Mouse (Mus musculus) brain, embryonic 18.5 days (tissue): ENCODE data around the gene Dusp13.

Source experiments
- DNase-seq: peaks from one replicate; pipeline ENCODE4 v3.0.0-alpha.2; 2012; ENCODE audit warnings: low read depth, low spot score

Gene Dusp13

DNA sequence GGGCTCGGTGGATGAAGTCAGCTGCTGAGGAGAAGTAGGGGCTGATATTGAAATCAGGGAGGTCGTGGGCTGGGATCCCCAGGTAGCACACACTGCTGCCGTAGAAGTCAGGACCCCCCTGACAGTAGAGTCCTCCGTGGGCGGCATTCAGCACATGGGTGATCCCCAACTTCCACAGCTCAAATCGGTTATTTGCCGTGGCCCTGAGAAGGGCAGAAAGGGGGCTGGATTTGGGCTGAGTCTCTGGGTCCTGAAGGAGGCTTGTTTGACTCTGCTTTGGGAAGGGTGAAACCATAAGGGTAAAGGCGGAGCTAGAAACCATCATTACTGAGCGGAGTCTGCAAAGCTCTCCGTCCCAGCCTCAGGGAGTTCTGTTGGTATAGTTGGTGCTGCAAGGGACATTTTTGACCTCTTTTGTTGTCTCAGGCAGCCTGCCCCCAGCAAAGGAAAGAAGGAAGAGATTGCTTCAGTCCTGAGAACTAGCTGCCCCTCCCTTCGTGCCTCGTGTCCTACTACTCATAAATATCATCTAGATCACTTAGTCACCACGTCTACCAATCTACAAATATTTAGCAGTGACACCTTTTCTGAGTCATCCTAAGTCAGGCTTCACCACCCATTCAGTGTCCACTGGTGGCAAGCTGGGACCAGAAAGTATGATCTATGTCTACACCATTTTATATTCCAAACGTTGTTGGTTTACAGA, 3.4 kb downstream of the Dusp13 start:
- no peak for DNase-seq

DNA sequence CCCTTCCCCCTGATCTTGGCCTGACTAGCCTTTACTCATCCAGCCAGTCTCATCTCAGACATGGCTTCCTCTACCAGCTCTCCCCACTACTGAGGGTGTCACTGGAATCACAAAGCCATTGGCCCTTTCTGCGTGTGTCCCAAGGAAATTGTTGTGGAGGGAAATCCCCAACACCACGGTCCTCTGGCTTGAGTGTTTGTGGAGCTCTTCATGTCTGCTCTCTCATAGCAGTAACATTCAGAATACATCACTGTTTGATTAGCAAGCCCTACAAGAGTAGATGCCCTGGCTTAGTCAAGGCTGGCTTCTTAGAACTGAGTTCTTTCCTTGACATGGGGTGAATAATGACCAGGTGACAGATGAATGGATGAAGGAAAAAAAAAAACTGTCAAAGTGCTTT, 4.1 kb downstream of the Dusp13 start:
- no peak for DNase-seq

DNA sequence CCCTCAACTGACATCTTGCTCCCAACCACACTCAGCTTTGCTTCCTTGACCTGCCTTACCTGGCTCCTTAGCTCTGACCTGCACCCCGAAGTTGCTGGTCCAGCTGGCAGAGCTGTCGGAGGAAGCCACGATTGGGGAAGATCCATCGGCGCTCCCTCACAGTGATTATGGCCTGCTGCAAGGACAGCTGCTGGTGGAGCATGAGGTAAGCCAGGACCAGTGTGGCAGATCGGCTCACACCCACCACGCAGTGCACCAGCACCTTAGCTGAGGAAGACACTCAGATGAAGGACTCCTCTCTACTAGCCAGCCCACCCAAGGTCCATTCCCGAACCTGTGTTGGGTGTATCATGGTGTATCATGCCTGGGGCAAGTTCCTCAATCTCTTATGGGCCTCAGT, 4.7 kb downstream of the Dusp13 start:
- no peak for DNase-seq

DNA sequence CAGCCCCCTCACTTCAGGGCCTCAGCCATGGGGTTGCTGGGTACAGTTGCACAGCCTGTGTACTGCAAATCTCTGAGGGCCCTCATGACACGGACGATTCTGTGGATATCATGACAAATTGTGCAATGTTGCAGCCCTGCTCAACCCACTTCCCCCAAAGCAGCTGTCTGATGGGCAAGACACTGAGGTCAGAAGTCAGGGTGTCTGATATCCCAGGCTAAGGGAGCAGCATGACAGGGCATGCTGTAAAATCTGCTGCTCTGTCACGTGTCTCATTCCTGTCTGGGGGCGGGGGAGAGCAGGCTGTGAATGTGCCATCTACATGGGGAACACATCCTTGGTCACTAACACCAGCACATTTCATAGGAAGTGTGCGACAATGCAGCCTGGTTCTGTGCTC, 5.8 kb downstream of the Dusp13 start:
- no peak for DNase-seq

DNA sequence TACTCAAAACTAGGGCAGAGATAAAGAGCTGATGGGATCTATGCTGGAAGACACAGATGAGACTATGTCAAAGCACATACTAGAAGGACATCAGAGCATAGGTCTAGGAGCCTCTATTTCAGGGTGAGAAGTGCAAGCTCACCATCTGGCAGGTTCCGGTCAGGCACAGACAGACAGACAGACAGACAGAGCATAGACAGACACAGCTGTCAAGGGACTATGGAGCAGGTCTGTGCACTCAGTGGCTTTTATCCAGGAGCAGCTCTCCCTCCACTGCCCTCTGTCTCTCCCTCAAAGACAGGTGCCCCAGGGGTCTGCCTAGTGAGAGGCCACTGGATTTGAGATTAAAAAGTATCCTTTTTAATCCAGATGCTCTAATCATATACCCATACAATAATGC, 6.8 kb downstream of the Dusp13 start:
- no peak for DNase-seq

DNA sequence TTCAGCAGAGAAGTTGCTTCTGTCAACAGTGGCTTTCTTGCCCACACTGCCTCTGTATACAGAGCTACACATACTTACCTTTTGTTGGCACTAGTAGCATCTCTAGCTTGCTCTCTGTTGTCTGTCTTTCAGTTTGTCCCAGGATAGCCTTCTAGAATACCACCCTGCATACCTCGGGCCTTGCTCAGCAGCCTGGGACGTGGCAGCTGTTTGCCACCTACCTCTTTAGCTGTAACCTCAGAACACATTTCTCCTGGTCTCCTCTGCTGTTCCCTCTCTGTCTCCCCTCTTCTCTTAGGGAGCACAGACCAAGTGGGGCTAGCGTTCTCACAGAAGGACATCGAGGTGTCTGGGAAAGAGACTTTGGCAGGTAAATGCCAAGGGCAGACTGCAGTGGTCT, 8.5 kb downstream of the Dusp13 start:
- no peak for DNase-seq

DNA sequence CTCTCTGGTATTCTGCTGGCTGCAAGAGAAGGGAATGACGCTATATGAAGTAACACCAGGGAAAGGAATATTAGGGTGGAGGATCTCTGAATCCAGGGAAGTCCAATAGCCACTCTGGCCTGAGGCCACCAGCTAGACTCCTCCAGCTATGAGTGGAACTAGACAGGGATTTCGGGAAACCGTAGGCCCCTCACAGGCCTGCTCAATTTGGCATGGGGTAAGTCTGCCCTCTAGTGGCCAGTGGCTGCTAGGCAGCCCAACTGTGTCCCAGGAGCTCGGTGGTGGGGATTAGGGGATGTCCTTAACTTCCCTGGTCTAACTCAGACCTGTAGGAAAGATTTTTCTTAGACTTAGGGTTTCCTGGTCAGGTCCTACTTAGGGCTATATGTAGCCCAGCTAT, 9.2 kb downstream of the Dusp13 start:
- DNase-seq = peak; percentile 51

DNA sequence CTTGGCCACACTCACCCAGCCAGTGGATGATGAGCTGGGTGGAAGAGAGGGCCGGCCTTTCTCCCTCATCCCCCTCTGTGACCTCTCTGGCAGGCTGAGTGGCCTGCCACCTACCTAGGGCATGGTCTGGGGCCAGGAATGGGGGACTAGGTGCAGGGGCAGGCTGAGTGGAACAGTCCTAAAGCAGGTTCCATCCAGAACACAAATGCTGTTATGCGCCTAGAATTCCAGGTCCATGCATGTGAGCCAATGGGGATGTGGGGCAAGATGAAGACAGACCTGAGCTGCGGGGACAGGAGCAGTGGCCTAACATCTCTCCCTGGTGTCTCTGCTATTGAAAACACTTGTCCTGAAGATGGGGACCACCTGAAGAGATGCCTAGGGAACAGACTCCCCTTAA, 9.7 kb downstream of the Dusp13 start:
- DNase-seq = no peak

DNA sequence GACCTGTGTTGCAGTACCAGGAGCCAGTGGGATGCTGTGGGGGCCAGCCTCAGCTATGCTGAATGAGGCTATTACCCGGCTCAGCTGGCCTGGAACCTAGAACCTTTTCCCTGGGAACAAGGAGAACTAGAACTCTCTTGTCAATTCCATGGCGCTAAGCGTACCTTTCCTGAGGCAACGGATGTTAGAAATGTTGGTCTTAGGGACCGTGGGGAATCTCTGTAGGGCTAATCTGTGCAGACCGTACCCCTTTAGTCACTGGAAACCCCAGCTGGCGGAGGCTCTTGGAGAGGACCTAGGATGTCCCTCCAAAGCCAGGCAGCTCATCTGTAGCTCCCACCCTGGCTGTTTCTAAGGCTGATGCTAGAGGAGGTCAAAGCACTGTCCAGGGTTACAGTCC, 10.6 kb downstream of the Dusp13 start:
- DNase-seq = no peak

DNA sequence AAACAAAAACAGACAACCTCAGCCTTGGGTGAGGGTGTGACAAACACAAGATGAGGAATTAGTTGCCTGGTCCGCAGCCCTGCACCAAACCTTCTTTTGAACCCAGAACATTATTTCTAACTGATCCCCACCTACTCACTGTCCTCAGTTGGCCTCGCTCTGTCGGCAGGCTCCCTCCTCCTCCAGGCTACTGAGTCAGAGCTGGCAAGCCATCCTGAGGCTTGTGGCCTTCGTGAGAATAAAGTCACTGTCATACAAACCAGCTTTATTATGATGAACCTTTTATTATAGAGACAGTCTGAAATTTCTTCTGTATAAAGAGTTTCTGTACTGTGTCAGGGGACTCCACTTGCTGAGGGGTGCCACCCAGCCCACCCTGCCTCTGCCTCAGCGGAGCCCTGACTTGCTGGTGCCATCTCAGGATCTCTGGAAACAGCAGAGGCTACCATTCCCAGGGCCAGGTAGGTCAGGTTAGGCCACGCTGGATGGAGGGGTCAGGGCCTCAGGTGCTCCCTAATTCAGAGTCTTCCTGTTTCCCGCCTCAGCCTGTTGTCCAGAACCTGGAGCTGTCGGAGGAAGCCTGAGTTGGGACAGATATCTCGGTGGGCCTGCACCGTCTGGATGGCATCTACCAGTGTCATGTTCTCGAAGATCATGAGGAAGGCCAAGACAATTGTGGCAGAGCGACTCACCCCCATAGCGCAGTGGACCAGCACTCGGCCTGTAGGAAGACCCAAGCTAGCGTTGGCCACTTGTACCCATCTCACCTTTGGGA, 17.7 kb downstream of the Dusp13 start:
- DNase-seq = no peak

DNA sequence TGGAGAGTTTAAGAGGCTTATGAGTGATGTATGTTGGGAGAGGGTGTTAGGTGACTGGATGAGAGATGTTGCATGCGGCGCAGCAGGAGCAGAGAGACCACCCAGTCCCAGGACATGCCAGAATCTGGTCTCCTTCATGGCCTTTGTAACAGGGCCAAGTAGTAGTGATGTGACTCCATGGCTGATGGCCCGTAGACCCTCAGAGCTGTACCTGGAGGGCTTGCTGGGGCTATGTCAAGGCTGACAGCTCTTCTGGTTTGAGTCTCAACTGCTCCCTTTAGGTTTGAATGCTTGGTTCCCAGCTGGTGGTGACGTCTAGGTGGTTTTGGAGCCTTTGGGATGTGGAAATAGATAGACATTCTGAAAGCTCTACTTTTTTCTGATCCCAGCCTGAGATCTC, 21.0 kb downstream of the Dusp13 start:
- no peak for DNase-seq

DNA sequence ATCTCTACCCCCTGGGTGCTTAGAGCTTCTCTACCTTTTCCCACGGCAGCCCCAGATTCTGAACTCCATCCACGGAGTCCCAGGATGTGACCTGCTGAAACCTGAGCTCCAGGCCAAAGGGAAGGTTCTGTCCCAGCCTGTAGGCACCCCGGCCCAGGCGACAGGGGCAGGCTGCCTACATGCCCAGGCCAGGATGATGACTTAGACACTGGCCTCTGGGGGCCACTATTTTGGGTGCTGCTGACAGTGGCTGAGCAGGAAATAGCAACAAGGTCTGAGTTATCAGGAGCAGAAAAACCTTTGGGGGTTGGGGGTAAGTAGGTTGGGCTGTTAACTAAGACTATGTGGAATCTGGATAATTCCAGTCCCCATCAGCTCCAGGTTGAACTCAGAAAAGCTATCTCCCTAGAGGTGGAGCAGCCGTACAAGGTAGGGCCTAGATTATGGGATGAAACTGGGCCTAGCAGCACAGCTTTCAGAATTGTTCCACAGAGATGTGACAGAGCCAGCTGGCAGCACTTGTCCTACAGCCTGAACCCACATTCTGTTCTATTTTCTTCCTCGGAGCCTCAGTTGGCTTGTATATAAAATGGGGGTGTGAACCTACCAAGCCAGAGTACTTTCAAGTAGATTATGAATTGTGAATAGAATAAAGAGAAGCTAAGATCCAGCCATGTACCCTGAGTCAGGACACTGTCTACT, 21.8 kb downstream of the Dusp13 start:
- no peak for DNase-seq

DNA sequence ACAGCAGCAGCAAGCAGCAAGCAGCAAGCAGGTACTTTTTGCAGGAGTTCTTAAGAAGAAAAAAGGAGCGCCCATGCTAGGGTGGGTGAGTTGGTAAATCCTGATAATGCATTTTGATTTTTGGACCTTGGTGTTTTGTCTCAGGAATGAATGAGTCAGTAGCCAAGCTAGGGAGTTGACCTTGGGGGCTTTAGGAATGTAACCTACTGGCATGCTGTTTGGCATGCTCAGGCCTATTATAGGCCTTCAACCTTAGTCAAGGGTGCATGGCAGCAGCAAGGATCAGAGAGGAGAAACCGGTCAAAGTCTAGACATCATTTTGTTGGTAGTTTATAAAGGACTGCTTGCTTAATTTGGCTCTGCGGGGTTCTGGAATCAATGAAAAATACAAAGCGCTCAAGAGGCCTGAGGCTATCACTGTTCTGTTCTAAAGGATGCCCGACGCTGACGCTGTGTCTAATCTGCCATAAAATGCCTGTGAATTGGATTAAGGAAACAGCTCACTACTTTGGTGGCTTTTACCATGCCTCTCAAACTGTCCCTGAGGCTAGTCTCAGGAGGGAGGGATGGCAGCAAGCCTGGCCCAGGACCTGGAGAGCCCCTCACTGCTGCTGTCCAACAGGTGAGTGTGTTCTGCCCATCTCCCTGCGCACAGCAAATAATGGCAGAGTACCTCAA, 28.8 kb downstream of the Dusp13 start:
- no peak for DNase-seq

DNA sequence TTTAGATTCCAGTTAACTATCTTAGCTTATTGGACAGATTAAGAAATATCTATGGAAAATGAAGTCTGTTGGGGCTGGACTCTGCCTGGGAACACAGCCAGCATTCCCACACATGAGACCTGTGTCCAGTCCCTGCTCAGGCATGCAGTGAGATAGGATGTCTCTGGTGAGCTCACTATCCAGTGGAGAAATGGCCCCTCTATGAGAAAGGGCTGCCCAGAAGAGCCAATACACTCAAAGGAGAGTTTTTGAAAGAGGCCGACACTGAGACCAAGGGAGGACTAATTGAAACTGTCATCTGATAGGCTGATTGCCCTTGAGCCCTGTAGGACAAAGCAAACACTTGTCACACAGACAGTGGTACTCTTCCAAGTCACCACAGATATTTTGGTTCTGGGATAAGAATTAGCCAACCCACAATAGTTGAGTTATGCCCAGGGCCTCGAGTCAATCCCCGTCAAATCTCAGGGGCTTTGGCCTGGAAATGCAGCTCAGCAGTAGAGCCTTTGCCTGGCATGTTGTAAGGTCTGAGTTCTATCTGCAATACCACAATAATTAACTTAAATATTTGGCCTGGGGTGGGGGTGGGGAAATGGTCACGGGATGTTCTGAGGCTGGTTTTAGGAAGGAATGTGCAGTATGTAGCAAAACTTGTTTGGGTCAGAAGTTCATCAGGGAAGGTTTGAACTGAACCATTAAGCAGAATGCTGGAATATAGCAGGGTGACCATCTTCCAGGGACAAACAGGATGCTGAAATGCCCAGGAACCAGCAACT, 30.4 kb downstream of the Dusp13 start:
- DNase-seq = no peak

DNA sequence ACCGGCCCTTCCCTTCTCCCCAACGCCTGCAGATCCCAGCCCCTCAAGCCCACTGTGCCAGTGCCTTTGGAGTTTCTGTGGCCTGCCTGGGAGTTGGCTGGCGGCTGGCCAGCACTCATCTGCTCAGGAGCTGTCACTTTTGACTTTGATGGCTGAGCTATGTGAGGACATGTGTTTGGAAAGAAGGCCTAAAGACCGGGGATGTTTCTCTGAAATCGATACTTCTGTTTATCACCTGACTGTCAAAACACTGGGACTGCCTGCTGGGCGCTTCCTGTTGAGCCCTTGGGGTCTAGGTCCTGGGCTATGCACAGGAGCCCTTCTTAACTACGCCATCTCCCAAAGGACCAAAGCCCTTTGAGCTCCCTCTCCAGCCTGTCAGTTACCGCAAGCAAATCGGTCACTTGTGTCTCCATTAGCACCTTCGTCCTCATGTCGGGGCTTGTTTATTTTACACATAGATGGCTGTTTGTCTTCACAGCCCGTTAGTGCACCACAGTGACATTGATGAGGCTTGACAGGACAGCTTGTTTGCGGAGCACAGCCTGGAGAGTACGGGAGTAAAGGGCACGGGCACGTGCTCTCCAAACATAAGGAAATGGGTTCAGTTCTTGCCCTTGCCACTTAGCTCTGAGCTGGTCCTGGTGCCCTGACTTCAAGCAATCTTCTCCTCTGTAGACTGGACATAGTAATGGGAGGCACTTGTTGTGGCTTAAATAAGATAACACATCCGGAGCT, 31.2 kb downstream of the Dusp13 start:
- no peak for DNase-seq

DNA sequence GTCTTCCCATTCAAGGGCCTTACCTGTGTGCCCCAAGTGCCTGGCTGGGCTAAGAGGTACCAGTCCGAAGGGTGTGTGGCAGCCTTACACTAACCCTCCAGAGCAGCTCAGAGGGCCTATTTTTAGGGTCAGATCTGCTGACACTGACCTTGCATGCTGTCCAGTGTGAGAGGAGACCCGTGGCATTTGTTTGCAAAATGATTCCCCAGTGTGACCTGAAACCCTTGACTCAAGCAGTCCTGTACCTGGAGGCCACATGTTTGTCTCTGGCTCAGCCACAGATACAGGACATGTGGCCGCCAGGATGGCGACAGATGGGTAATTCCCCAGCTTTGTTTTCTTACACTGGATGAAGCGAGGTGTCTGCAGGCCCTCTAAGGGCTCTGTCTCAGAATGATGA, 36.5 kb downstream of the Dusp13 start, which contains the start of gene Dupd1:
Dupd1 (minus strand) TSS at position 91 of the 400 bp plus-strand sequence.
- DNase-seq = no peak

DNA sequence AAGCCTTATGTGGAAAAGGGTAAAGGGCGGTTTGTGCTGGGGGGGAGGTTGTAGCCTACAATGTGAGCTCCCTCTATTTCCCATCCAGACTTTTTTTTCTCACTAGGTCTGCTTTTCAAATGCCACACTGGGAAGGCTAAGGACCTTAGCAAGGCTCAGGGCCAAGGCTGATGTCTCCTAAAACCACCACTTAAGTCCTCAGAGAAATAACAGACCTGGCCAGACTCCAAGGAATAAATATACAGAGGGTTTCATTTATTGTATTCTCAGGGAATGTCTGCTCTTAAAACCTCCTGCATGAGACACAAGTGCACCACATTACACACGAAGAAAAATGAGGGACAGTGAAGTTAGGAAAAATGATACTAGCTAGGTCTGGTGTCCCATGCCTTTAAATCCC, 39.8 kb downstream of the Dusp13 start:
- DNase-seq = no peak

DNA sequence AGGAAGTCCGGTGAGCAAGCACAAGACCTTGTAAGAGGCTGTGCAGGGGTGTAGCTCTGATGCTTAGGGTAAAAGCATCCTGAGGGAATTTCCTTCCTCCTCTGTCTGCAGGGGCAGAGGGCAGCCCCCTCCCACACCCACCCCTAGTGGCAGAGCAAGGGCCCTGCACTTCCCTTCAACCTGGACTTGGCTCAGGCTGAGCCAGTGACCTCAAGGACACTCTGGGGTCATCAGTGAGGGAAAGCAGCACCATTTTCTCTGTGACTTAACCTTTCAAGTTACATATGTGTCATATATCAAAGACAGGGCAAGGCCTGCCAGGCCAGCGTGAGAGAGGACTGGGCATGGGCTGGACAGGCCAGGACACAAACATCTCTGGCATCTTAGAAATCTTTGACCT, 41.4 kb downstream of the Dusp13 start:
- DNase-seq = no peak

DNA sequence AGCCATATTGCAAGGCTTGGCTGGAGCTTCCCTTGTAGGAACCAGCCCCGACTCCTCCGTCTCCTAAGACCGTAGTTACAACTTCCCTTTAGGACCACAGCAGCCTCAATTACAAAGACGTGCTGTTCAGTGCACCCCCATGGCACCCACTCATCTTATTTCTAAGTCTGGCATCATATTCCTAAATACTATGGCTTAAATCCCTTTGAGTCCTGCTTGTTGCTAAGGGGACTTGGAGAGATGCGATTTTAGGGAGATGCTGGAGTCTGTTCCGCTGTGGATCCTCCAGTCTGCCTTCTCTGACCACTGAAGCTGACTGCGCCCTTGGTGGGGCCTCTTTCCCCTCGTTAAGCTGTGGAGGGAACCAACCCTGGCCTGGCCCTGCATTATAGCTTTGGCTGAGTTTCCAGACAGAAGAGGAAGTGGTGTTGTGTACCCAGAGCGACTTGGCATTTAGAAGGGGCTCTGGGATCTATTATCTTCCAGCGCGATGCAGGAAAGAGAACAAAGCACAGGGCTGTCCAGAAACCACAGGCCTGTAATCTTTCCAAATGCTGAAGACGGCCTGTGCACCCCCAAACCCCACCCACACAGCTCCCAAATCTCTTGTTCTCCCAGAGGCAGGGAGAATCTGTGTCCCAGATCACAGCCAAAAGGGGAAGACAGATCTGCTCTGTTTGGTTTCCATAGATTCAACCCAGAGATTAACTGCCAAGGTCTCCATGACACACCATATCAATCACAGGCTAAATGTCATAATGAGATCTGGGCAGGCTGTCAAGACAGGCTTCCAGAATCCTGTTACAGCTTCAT, 44.0 kb downstream of the Dusp13 start:
- DNase-seq = peak; percentile 47

DNA sequence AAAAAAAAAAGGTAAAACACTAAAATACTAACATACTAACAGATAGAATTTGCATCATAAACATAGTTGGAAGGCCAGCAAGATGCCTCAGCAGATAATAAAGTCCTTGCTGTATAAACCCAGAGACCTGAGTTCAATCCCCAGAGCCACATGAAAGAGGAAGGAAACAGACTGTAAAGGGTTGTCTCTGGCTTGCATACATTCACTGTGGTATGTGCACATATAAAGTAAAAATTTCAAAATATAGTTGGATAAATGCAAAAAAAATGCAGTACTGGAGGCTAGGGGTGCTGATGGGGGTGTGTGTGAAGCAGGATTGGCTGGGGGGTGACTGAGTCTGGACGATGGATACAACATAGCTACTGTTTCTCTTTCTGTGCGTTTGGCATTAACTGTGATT, 45.5 kb downstream of the Dusp13 start:
- no peak for DNase-seq
